Mouse (Mus musculus) 3T3-L1 (cell line): Measurements from ENCODE around the gene Ppil4.
"Not testable (repeated sequence)": the region's sequence is repeated elsewhere in the genome, so short reads cannot be mapped to it uniquely, and the experiment has no call there.

Experiments
- DNase-seq: peaks from one replicate; pipeline ENCODE4 v3.0.0-alpha.2; 2015; ENCODE audit warnings: low read depth, low spot score

The Ppil4 gene

DNA sequence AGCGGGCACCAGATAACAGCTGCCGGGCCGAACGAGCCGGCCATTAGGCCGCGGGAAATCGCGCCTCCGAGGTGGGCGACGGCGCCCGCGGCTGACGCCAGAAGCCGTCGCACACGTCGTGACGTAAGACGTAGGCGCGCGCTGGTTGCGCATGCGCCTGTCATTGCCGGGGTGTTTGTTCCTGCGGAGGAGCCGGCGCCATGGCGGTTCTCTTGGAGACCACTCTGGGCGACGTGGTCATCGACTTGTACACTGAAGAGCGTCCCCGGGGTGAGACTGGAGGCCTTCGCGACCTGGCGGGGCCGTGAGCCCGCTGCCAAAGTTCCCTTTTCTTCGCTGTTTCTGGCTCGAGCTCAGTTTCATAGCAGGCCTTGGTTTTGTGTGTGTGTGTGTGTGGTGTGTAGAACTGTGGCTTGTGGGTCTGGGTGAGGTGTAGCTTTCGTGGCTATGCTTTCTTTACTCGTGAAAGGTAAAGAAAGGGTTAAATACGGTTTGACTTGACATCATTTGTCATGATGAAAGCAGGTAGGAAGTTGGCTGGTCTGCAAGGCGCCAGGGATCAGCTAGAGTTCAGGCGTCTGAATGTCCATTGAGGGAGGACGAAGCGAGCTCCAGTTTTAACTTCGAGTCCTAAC lies at the start of gene Ppil4, which contains the start of gene Ginm1:
Ppil4 (plus strand) TSS at position 141 of the 635 bp plus-strand sequence.
Ginm1 (minus strand) TSS at position 74 of the 635 bp plus-strand sequence.
- peak; percentile 89 for DNase-seq

DNA sequence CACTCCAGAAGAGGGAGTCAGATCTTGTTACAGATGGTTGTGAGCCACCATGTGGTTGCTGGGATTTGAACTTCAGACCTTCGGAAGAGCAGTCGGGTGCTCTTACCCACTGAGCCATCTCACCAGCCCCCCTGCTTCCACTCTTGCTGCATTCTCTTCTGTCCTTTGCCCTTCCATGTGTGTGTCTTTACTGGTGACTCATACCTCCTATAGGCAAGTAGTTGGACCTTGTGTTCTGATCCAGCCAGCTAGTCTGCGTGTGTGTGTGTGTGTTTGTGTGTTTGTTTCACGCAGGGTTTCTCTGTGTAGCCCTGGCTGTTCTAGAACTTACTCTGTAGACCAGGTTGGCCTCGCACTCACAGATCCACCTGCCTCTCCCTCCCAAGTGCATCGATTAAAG lies 47.2 kb upstream of the Ppil4 start:
- DNase-seq: not testable (repeated sequence)

DNA sequence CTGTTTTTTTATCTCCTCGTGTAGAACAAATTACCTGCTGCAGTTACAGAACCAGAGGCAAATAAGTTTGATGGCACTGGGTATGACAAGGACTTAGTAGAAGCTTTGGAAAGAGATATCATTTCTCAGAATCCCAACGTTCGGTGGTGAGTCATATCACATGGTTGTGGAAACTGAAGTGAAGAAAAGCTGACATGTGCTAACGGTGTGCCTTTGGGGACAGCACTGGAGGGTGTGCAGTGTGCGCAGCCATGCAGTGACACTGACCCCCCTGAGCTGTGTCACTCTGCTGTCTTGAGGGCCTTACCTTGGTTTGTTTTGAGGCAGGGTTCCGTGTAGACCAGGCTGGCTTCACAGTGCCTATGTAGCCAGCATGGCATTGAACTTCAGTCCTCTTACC lies 43.9 kb upstream of the Ppil4 start:
- no peak for DNase-seq

DNA sequence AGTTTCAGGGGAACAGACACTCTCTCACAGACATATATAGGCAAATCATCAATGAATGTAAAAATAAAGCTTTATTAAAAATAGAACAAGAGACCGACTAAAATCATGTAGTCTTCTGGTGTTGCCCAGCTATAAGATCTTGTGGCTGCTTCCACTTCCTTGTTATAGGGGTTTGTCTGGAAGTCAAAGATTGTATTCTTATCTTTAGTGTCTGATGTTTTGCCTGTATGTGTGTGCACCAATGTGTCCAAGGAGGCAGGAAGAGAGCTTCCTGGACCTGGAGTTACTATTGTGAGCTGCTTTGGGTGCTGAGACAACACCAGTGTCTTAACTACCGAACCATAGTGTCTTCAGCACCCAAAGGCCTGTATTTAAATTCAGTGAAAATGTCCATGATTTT lies 35.1 kb upstream of the Ppil4 start:
- DNase-seq: no peak

DNA sequence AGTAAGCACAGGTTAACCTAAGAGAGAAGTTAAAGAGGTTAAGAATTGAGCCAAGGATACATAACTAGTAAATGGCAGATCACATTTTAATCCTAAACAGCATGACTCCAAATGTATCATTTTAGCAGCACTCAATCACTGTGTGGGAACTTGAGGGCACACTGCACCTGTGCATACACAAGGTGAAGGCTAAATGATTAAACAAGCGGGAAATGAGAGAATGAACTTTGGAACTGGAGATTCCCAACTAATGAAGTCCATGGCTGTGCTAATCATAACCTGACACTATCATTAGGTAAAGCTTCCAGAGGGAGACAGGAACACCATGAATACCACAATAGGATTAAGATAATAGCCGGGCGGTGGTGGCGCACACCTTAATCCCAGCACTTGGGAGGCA lies 20.3 kb upstream of the Ppil4 start:
- DNase-seq: no peak

DNA sequence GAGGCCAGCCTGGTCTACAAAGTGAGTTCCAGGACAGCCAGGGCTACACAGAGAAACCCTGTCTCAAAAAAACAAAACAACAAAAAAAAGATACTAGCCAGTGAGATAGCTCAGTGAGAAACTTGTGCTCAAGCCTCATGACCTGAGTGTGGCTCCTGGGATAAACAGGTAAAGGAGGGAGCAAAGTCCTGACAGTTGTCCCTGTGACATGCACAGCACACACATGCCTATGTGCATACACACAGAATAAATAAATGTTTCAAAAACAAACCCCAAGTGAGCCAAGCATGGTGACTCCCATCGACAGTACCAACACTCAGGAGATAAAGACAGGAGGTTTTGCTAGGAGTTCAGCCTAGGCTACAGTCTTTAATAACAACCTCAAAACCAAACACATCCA lies 19.9 kb upstream of the Ppil4 start:
- DNase-seq: no peak

DNA sequence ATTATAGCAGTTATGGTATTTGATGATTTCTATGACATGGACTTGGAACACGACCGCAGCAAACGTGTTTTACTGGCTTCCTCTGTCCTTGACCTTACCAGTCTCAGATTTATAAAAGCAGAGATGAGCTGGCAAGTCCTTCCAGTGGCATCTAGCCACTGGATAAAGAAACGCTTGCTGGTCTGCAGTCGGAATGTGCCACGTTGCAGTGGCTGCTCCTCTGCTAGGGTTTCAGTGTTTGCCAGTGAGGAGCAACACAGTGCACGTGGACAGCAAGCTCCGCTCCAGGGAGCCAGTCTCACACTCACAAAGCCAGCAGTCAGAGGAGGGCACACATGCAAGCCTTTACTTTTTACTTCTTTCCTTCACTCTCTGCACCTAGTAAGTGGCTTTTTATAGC lies 17.3 kb upstream of the Ppil4 start:
- DNase-seq: no peak

DNA sequence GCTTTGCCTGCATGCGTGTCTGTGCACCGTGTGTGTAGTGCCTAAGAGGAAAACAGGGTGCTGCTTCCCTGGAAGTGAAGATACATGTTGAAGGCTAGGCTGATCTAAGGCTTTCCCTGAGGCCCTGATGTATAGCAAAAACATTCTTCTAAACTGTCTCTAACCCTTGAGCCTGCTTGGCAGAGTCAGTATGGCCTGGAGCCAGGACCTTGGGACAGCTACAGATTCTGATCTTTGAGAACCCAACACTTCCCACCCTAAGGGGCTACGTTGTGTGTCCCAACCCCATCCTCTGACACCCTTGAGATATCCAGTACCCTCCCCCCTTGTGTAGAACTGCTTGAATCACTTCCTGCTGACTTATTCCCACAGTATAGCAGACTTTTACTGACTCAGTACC lies 14.3 kb upstream of the Ppil4 start:
- DNase-seq: no peak

DNA sequence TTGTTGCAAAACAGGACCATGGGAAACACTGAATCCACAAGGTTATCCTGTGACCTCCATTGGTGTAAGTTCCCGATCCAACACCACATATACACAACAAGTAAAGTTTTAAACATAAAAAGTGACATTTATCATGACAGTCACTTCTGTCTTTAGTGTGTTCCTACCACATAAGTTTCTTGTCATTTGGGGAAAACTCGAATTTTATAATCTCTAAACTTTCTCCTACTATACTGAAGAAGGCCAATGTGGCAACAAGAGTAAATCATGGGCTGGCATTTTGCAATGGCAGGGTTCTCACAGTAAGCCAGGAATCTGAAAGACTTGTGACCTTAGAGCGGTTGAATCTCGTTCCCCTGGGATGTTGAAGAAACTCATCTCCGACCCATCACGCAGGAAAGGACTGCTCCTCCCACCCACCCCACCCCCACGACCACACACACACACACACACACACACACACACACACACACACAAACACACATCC lies 12.9 kb upstream of the Ppil4 start:
- DNase-seq: no peak

DNA sequence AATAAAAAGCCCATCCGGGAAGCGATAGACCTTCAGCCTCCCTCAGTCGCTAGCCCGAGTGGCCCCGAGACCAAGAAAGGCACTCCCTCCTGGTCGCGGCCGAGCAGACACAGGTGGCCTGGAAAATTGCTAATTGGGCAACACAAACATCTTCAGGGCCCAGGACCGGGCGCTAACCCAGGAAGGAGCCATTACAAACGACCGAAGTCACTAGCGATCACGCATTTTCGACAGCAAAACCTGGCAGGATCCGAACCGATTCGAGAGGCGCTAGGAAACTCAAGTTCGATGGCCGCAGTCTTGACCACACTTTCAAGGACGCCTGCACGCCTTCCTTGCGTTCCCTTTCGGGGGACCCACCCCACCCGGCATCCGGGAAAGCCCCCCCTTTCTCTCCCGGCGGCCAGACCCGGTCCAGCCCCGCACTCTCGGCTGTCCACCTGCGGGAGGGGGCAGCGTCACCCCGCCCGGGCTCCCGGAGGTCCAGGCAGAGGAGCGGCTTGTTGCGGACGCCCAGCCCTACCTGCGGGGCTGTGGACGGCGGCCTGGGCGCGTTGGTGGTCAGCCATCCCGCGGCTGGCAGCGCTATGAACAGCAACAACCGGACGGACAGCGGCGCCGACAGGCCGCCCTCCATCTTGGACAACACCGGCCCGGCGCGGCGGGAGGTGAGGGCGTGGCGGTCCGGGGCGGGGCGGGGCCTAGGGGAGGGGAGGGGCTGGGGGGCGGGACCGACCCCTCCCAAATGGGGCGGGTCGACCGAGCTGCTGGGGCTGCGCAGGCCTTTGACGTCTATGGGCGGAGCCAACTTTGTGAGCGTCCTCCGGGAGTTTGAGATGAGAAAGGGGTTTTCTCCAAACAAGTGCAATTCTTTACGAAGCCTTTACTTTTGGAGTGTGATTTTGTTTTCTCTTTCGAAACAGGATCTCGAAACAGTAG lies 12.2 kb upstream of the Ppil4 start:
- peak; percentile 86 for DNase-seq

DNA sequence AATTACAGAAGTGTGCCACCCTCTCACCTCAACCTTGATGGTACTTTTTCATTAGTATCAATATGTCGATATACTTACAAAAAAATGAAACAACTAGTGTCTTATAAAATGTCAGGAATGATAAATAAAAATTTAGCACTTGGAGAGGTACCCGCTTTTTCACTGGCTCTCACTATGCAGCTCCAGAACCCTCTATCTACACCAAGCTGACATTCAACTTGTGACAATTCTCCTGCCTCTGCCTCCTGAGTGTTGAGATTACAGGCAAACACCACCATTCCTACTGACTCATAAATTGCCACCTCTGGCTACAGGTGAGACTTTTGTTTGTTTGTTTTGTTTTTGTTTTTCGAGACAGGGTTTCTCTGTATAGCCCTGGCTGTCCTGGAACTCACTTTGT lies 11.5 kb upstream of the Ppil4 start:
- peak; percentile 10 for DNase-seq

DNA sequence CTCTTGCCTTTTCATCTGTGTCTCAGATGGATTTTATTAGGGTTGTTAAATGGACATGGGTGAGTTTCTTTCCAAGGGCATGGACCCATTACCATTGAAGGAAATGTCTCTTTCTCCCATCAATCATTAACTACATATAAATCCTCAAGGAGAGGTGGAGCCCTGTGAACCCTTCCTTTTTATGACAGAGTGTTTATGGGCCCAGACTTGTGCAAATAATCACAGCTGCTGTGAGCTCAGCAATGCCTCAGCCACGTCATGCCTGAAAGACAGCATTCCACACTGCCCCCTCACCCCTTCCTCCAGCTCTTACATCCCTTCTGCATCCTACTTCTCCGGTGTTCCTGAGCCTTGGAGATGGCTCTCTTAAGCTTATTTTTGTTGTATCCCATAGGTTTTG lies 5.4 kb upstream of the Ppil4 start:
- no peak for DNase-seq

DNA sequence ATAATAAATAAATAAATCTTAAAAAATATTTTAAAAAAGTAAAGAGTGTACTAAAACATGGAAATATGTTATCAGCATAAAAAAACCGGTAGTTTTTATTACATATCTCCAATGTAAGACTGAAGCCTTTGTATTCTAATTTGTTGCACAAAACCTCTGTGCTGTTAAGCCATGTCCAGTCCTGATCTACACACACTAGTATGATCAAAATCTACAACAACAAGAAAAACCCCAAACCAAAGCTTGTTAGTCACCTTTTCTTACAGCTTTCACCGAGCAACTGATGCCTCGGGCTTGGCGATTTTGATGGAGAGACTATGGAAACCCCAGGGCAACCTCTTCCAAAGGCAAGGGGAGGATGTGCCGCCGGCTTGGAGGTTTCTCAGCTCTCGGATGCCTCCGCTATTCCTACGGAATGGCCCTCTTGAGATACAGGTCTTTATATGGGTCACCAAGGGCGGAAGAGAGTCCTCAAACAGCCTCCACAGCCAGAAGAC lies 389 bp upstream of the Ppil4 start:
- no peak for DNase-seq

DNA sequence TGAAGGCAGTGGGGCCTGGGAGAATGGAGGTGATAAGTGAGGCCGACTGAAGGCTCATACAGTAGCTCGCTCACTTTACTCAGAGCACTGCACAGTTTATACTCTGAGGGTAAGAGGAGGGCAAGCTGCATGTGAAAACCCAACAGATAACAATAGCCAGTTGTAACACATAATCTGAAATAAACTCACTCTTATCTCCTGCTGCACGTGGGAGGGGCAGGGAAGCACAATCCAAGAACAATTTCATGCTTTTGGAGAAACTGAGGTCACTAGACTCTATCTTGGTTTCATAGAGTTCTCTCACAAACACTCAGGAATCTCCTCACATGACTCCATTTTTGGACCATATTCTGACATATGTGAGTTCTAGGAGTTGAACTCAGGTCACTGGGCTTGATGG lies 8.6 kb downstream of the Ppil4 start:
- no peak for DNase-seq

DNA sequence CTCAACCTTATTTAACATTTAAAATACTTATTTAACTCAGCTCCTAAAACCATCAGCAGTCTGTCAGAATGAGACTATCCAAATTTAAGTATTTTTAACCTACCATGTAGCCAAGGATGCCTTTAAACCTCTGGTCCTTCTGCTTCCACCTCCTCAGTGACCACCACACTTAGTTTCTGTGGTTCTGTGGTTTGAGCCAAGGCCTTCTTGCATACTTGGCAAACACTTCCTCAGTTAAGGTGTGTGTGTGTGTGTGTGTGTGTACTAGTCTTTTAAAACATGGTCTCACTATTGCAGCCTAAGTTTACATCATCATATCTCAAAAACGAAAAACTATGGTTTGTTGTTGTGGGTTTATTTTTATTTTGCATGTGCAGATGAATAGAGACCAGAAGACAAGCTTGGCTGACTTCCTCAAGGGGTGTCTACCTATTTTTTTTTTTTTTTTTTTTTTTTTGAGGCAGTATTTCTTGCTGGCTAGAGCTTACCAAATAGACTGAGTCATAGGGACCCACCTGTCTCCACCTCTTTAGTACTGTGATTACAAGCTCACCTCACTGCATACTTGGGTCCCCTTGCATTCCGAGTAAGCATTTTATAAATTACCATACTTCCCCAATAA lies 9.9 kb downstream of the Ppil4 start:
- no peak for DNase-seq

DNA sequence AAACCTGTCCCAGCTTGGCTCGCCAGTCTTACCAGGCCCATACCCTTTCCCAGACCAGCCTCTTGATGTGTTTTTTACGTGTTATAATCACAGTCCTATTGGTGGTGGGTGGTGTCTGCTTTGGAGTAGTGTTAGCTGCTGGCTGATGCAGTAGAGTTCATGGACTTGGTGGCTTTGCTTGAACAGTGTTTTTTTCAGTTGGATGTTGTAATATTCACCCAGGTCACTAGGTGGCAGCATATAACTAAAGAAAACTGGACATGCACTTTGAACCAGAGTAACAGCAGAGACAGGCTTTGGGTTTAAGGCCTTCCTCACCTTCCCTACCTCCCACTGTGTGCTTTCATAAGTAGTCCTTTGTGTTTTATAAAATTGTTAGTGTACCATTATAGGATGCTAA lies 17.2 kb downstream of the Ppil4 start:
- DNase-seq: peak; percentile 82

DNA sequence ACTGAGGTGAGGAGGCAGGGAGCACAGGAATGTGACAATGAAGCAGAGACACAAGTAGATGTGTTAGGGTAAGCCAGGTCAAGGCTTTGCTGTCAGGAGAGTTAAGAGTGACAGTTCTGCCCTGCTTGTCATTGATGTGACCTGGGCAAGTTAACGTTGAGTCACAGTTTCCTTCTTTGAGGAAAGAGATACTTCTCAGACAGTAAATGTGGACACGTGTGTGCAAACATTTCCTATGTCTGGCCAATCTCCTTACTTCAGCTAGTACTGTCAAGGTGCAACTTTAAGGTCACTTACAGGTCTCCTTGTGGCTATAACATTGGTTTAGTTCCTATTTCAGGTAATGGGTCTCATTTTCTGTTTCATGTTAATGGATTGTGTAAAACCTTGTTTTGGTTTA lies 23.8 kb downstream of the Ppil4 start:
- no peak for DNase-seq

DNA sequence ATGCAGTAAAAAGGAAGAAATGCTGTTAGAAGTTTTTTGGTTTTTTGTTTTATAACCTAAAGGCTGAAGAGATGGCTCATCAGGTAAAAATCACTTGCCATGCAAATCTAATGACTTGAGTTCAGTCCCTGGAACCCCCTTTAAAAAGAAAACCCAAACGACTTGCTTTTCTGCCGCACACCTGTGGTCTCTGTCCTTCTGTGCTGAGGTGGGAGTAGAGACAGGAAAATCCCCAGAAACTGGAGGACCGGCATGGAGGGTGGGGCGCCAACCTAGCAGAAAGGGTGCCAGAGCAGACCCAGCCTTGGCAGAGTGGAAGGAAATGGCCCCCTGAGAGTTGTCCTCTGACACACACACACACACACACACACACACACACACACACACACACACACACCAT lies 26.0 kb downstream of the Ppil4 start:
- no peak for DNase-seq

DNA sequence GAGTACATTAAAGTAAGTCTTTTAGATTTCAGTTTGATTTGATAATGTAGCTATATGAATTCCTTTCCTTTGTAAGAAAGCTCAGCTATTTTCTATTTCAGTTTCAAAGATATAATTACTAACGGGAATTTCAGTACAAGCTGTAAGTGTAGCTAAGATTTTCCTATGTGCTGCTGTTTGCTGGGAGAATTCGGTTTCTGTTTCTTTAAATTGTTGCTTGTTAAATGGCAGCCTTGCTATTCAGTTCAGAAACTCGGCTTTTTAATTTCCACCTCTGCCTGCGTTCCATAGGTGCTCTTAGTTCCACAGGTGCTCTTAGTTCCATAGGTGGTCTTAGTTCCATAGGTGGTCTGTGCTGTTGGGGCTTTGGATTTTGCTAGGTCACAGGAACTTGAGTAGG lies 26.5 kb downstream of the Ppil4 start:
- no peak for DNase-seq

DNA sequence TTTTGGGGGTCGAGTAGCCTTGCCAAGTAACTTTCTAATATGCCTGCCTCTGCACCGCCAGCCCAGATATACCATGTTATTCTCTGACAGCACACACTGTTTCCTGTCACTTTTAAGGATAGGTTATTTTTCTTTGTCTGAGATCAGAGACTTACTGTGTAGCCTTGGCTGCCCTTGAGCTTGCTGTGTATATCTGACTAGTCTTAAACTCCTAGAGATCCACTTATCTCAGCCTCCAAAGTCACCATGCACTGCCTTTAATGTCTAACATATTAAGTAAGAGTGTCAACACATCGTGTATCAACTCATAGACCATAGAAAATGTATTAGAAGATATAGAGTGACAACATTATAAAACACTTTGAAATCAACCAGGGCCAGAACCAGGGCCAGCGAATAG lies 26.9 kb downstream of the Ppil4 start:
- no peak for DNase-seq

DNA sequence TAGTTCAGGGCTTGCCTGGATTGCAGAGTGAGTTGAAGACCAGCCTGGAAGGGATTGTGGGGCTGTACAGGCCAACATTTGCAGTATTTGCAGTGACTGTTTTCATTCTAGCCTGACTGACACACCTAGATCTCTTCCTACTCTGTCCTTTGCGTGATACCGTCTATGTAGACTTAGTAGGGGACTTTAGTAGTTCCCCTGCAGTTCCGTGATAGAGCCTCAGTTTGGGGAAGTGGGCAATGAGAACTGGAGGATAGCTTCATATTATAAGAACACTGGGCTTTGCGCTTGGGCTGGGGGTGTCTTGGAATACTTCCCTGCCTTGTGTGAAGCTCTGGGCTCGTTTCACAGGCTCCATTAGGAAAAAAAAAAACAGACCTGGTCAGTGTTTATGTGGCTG lies 27.5 kb downstream of the Ppil4 start:
- no peak for DNase-seq

DNA sequence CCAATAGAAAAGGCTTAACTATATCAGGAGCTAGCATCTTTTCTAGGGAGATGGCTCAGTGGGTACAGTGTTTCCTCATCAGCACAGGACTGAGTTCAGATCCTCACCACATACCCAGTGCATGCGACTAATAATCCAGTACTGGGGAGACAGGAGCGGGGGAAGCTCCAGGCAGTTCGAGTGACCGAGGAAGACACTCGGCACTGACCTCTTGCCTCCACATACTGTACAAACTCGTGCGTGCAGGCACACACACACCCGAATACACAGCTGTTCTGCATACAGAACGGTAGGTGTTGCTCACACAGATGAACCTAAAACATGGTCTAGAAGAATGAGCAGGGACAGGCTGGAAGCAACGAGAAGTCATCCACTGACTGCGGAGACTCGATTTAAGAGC lies 29.3 kb downstream of the Ppil4 start:
- no peak for DNase-seq
